Mouse (Mus musculus) liver, embryonic 11.5 days (tissue): ENCODE data around the gene Bend4. TPM values are rescaled to one million over a fixed set of nuclear protein-coding genes. Genes with fewer than 3 reads are reported as not detected.

Experiments
- ATAC-seq: fragments of 200-750 bp; cut with Nextera tagmentation; replicated peaks from 2 replicates; pipeline ENCODE4 v1.8.0; 2017; ENCODE audit warnings: moderate number of reproducible peaks, mild to moderate bottlenecking, moderate TSS enrichment, moderate library complexity; ENCODE audit not compliant: low FRiP score
- DNase-seq: peaks from one replicate; pipeline ENCODE4 v3.0.0-alpha.2; 2017; ENCODE audit warnings: low spot score
- H3K27ac ChIP-seq: fragments of 300-500 bp; sonication (generic); 2 replicates; pipeline ENCODE4 v1.5.1; 2014; ENCODE audit warnings: mild to moderate bottlenecking, low read depth, low read length, control low read depth
- H3K27me3 ChIP-seq: fragments of 300-500 bp; sonication (generic); replicated peaks from 2 replicates; pipeline ENCODE4 v1.6.1; 2014; ENCODE audit warnings: low read length, mixed read lengths; ENCODE audit not compliant: control insufficient read depth, insufficient read depth
- H3K36me3 ChIP-seq: fragments of 300-500 bp; sonication (generic); 2 replicates; pipeline ENCODE4 v1.6.1; 2014; ENCODE audit warnings: mild to moderate bottlenecking, low read length, moderate library complexity, mixed read lengths; ENCODE audit not compliant: control insufficient read depth, insufficient read depth
- H3K4me1 ChIP-seq: fragments of 300-500 bp; sonication (generic); replicated peaks from 2 replicates; pipeline ENCODE4 v1.6.1; 2014; ENCODE audit warnings: low read length, mixed read lengths; ENCODE audit not compliant: control insufficient read depth, insufficient read depth
- H3K4me2 ChIP-seq: fragments of 300-500 bp; sonication (generic); 2 replicates; pipeline ENCODE4 v1.6.1; 2014; ENCODE audit warnings: mild to moderate bottlenecking, control low read depth, moderate library complexity
- H3K4me3 ChIP-seq: fragments of 300-500 bp; sonication (generic); 2 replicates; pipeline ENCODE4 v1.5.1; 2014; ENCODE audit warnings: low read depth, low read length, control low read depth
- H3K9ac ChIP-seq: fragments of 300-500 bp; sonication (generic); 2 replicates; pipeline ENCODE4 v1.6.1; 2014; ENCODE audit warnings: low read depth, low read length, control low read depth
- H3K9me3 ChIP-seq: fragments of 300-500 bp; sonication (generic); 2 replicates; pipeline ENCODE4 v1.6.1; 2016; ENCODE audit warnings: low read length, inconsistent platforms, mixed read lengths; ENCODE audit not compliant: control insufficient read depth
- WGBS: fragments of 180-500 bp; shearing (Covaris S2); extraction: QIAGEN DNeasy Blood & Tissue Kit; methylation state at CpG from one replicate; pipeline ENCODE4 v1.1.7; 2014; 5-methylcytosine and 5-hydroxymethylcytosine counted together
- polyA plus RNA-seq: library from polyadenylated mRNA; unstranded; fragments of >200 nt; fragmentation: Nextera tagmentation; extraction: Ambion mirVana; gene quantifications from 2 replicates; pipeline ENCODE4 v1.2.1, GENCODE M21; 2014

The Bend4 gene
- 6.6 and 6.7 TPM in 2 replicates for polyA plus RNA-seq

- Histone ChIP-seq H3K36me3 (no peaks in the 10 kb centered on the region), H3K4me1 (no peaks in the 10 kb centered on the region; the same call in 1 of the 2 replicates), H3K4me3 (peak within 1 kb of the TSS; percentile 73), H3K4me2 (peak within 1 kb of the TSS; percentile 88), H3K9ac (peak within 1 kb of the TSS; percentile 64), H3K27ac (no peak within 1 kb of the TSS), H3K27me3 (peaks cover 15% of the 10 kb centered on the region), H3K9me3 (no peaks in the 10 kb centered on the region)
- peak; percentile 84 for DNase-seq
- ATAC-seq, result peak; percentile 73
- WGBS, result 1% methylated on average over 85 of the region's 90 CpGs
Measured at GRCm38 (mm10) chr5:67427443-67428360, at the start of gene Bend4. Bend4 (minus strand) TSS chr5:67428310.

- H3K4me3 ChIP-seq, result no peak overlapping the region
- H3K27ac ChIP-seq, result no peak overlapping the region
- no peaks in the 10 kb centered on the region for H3K4me1 ChIP-seq
- 76% methylated on average over 8 of the region's 8 CpGs for WGBS
- no peaks in the 10 kb centered on the region for H3K9me3 ChIP-seq
- no peak for DNase-seq
- no peaks in the 10 kb centered on the region for H3K27me3 ChIP-seq
- no peak overlapping the region for H3K9ac ChIP-seq
- no peak overlapping the region for H3K4me2 ChIP-seq
- ATAC-seq, result no peak
- H3K36me3 ChIP-seq, result no peaks in the 10 kb centered on the region
Measured at GRCm38 (mm10) chr5:67473723-67474122, 45.6 kb upstream of the Bend4 start.

- Histone ChIP-seq H3K9ac (no peak overlapping the region), H3K27me3 (no peaks in the 10 kb centered on the region), H3K4me1 (no peaks in the 10 kb centered on the region), H3K4me2 (no peak overlapping the region), H3K27ac (no peak overlapping the region), H3K36me3 (no peaks in the 10 kb centered on the region), H3K4me3 (no peak overlapping the region), H3K9me3 (no peaks in the 10 kb centered on the region)
- 71% methylated on average over 5 of the region's 5 CpGs for WGBS
- ATAC-seq, result no peak
- no peak for DNase-seq
Measured at GRCm38 (mm10) chr5:67473094-67473493, 45.0 kb upstream of the Bend4 start.

GRCm38 (mm10) chr5:67466866-67467530 lies 38.9 kb upstream of the Bend4 start:
- H3K4me1 ChIP-seq, result no peaks in the 10 kb centered on the region; the same call in 1 of the 2 replicates
- no peak overlapping the region for H3K4me3 ChIP-seq
- 82% methylated on average over 15 of the region's 15 CpGs for WGBS
- H3K9me3 ChIP-seq, result no peaks in the 10 kb centered on the region
- H3K4me2 ChIP-seq, result no peak overlapping the region
- ATAC-seq, result no peak
- no peaks in the 10 kb centered on the region for H3K36me3 ChIP-seq
- no peak for DNase-seq
- H3K27me3 ChIP-seq, result no peaks in the 10 kb centered on the region
- no peak overlapping the region for H3K27ac ChIP-seq
- H3K9ac ChIP-seq, result no peak overlapping the region

- Histone ChIP-seq H3K9me3 (no peaks in the 10 kb centered on the region), H3K27ac (no peak overlapping the region), H3K4me2 (no peak overlapping the region), H3K27me3 (no peaks in the 10 kb centered on the region), H3K9ac (no peak overlapping the region), H3K36me3 (no peaks in the 10 kb centered on the region), H3K4me1 (no peaks in the 10 kb centered on the region; the same call in 1 of the 2 replicates), H3K4me3 (no peak overlapping the region)
- DNase-seq, result no peak
- no peak for ATAC-seq
- 67% methylated on average over 3 of the region's 3 CpGs for WGBS
Measured at GRCm38 (mm10) chr5:67464899-67465298, 36.8 kb upstream of the Bend4 start.

- 91% methylated on average over 9 of the region's 9 CpGs for WGBS
- Histone ChIP-seq H3K4me3 (no peak overlapping the region), H3K27ac (no peak overlapping the region), H3K9me3 (no peaks in the 10 kb centered on the region), H3K9ac (no peak overlapping the region), H3K4me2 (no peak overlapping the region), H3K27me3 (no peaks in the 10 kb centered on the region), H3K4me1 (no peaks in the 10 kb centered on the region; the same call in 1 of the 2 replicates), H3K36me3 (no peaks in the 10 kb centered on the region)
- DNase-seq, result no peak
- ATAC-seq, result no peak
Measured at GRCm38 (mm10) chr5:67463636-67464035, 35.5 kb upstream of the Bend4 start.

- ATAC-seq (no peak), DNase-seq (no peak)
- H3K9me3 ChIP-seq, result no peaks in the 10 kb centered on the region
- no peak overlapping the region for H3K27ac ChIP-seq
- no peak overlapping the region for H3K4me3 ChIP-seq
- 70% methylated on average over 4 of the region's 4 CpGs for WGBS
- H3K4me1 ChIP-seq, result no peaks in the 10 kb centered on the region; the same call in 1 of the 2 replicates
- H3K4me2 ChIP-seq, result no peak overlapping the region
- H3K27me3 ChIP-seq, result no peaks in the 10 kb centered on the region
- H3K36me3 ChIP-seq, result no peaks in the 10 kb centered on the region
- H3K9ac ChIP-seq, result no peak overlapping the region
Measured at GRCm38 (mm10) chr5:67462331-67462730, 34.2 kb upstream of the Bend4 start.

GRCm38 (mm10) chr5:67456841-67457240 lies 28.7 kb upstream of the Bend4 start:
- Histone ChIP-seq H3K4me3 (no peak overlapping the region), H3K4me2 (no peak overlapping the region), H3K27ac (no peak overlapping the region), H3K36me3 (no peaks in the 10 kb centered on the region), H3K4me1 (no peaks in the 10 kb centered on the region), H3K27me3 (no peaks in the 10 kb centered on the region), H3K9me3 (no peaks in the 10 kb centered on the region), H3K9ac (no peak overlapping the region)
- DNase-seq (no peak), ATAC-seq (no peak)
- WGBS, result 70% methylated on average over 4 of the region's 4 CpGs
